Mouse (Mus musculus): Measurements from ENCODE around the gene Begain.

The Begain gene

DNA sequence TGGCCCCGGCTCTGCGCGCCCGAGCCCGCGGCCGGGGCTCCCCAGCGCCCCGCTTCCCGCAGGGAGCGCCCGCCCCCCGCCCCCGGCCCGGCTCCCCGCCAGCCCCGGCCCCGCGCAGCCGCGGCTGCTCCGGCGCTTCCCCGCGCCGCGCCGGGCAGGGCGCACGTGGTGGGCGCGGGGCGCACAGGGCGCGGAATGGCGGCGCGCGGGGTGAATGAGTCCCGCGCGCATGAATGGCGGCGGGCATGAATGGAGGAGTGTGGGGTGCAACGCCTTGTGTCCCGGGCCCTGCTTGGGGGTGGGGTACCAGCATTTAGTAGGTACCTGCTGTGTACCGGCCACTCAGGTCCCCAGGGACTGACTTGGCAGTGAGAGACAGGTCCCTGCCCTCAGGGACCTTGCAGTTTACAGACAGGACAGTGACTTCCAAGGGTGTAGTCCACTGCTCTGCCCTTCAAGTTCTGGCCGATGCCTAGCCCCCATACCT, at the start of gene Begain:
Gene Begain, minus strand, starts transcription at position 51 of the 487 bp plus-strand sequence.
- DNase-seq (ENCODE audit: low spot score), result no peak

GRCm38 (mm10) chr12:109115707-109116106, 47.7 kb upstream of the Begain start:
- no peak for DNase-seq (ENCODE audit: low spot score)

DNA sequence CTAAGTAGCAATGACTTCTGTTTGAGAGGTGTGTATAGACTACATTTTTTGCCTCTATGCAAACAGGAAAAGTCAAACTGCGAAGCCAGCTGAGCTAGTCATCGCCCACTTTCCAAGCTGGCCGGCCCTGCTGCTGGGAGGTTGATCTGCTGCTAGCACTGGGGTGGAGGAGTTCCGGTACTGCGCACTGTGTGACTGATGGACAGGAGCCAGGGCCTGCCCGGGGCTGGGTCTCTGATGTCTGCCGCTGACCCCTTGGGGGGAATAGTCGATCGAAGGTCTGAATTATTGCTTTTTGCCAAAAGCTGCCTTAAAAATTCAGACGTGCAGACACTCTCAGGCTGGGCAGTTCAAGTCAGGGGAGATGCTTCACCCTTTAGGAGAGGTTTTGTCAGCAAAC, 47.1 kb upstream of the Begain start:
- no peak for DNase-seq (ENCODE audit: low spot score)

DNA sequence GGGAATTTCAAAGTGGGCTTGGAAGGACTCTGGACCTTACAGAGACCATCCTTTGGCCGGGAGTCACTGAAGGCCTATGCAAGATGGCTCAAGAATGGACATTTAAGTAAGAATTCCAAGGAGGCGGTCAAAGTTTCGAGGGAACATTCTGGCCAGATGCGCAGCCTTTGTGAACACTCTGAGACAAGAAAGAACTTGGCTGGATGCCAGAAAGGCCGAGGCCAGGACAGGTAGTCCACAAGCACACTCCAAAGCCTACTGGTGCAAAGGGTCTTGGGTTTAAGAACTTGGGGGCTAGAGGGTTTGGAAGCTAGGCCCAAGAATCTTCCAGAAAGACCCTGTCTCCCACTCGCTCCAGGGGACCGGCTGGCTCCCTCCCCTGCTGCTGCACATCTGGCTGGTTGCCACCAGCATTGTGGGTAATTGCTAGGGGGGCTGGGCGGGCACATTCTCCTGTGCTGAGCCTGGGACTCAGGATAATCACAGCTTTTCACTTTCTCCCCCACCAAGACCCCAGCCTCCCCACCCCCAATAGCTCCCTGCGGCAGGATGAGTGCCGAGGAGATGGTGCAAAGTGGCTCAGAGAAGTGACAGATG, 45.1 kb upstream of the Begain start:
- DNase-seq (ENCODE audit: low spot score), result no peak

DNA sequence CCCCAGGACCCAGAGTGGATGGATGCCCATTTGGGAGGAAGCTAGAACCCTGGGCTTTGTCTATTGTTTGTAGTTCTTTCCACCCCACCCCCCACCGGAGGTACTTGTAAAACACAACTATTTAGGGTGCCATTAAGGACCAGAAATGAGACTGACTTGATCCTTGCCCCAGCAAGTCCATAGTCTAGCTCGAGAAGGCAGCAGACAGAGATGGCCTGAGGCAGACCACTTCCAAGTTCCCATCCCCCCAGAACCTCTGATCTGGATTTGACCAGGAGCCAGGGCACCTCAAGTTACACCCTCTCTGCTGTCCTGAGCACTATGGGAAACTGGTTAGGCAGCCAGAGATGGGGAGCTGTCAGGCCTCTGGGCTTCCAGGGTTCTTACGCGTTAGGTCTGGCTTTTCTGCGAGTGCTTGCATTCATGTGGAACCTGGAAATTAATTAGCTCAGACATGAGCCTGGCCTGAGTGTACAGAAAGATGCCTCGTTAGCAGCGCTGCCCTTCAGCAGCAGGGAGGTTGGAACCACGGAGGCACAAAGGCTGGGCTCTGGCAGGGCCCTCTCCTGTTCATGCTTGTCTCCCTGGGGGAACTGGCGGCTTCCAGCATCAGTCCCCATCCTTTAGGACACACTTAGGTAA, 44.5 kb upstream of the Begain start:
- no peak for DNase-seq (ENCODE audit: low spot score)

DNA sequence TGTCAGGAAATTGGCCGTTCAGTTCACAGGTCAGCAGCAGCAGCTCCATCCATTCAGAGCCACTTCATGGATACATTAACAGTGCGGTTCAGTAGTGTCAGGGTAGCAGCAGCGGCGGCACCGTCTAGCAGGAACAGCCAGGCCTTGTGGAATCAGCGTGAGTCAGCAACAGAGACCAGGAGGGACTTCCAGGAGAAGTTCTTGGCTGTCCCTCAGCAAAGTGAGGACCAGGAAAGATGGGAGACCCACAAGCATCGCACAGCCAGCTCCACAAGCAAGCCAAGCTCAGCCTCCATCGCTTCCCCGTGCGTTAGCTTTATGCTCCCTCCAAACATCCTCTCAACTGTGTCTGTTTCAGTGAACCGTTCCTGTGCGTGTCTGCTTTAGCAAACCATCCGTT, 40.9 kb upstream of the Begain start:
- DNase-seq (ENCODE audit: low spot score), result no peak

- no peak for DNase-seq (ENCODE audit: low spot score)
Observed at GRCm38 (mm10) chr12:109100381-109100780, 32.4 kb upstream of the Begain start.

DNA sequence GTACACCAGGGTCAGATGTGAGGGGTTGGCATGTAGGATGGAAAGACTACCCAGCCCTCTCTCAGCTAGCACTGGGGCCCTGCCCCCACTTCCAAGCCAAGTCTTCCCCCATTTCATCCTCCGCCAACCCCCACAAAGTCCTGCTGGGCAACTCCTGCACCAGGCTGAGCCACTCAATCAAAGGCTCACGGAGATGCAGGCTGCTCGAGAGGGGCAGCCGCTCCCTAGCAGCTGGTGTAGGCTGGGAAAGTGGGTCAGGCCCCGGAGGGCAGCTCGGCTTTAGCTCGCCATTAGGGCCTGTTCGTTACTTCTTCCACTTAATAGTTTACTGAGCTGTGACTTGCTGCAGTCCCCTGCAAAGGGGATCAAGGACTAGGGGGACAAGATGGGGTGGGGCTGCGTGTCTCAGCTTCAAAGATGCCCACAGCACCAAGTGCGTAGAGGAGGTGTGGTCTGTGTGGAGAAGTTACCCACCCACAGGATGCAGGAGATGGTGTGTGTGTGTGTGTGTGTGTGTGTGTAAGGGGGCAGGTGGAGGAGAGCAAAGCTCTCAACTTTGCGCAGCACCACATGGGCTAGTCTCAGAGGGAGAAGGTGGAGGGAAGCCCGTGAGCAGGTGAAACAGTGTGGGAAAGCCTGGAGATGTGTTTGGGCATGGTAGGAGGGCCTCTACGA, 22.6 kb upstream of the Begain start:
- DNase-seq (ENCODE audit: low spot score), result no peak

DNA sequence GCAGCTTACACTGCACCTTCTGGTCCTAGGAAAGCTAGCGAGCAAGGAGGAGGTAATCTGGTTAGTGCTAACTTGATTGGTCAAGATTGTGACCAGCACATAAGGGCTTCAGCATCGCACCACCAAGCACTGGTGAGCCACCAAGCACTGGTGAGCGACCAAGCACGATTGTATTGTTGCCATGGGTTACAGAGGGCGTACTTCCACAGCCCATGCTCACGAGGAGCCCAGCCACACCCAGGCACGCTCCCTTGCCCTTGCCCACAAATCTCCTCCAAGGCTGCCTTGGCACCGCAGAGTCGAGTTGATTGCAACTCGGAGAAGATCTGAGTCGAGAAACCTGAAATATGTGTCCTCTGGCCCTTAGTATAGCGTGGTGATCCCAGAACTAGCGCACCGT, 22.0 kb upstream of the Begain start:
- DNase-seq (ENCODE audit: low spot score), result no peak

GRCm38 (mm10) chr12:109086111-109086510, 18.1 kb upstream of the Begain start:
- DNase-seq (ENCODE audit: low spot score), result no peak

GRCm38 (mm10) chr12:109085674-109086073, 17.7 kb upstream of the Begain start:
- DNase-seq (ENCODE audit: low spot score), result no peak

DNA sequence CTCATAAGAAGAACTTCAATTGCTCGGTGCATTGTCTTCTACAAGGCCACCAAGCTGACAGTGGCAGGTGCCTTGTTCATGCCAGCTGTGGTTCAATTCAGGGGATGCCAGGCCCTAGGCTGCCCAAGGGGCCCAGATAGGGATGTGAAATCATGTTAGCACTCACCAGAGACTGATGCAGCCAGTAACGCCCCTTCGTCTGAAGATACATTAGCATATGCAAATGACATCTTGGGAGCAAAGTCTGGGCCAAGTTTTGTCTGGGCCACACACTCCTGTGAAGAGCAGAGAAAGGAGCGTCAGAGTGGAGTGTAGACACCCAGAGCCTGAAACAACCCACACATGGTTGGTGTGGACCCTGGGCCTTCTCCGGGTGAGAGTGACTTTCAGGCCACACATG, 17.0 kb upstream of the Begain start:
- no peak for DNase-seq (ENCODE audit: low spot score)

DNA sequence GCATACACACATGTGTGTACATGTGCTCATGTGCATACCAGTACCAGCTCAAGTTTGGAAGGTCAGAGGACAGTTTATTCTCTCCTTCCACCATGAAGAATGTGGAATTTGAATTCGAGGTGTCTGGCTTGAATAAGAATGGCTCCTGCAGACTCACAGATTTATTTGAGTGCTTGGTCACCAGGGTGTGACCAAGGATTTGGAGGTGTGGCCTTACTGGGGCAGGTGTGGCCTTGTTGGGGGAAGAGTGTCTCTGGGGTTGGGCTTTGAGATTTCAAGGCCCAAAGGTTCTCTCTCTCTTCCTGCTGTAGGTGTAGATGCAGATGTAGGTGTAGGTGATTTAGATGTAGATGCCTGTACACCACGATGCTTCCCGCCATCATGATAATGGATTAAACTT, 15.5 kb upstream of the Begain start:
- no peak for DNase-seq (ENCODE audit: low spot score)

DNA sequence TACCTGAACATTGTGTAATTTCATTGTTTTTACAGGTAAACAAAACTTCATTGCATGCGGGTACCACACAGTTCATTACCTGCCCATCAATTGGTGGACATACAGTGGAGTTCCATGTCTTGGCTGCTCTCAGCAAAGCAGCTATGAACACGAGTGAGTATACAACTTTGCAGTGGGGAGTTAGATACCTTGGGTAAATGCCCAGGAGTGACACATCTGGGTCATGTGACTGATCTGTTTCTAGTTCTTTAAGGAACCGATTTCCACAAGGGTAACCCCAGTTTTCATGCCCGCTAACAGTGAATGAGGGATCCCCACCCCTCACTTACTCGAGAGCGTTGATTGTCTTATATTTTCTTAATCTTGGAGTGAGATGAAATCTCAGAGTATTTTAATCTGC, 9.0 kb upstream of the Begain start:
- no peak for DNase-seq (ENCODE audit: low spot score)

DNA sequence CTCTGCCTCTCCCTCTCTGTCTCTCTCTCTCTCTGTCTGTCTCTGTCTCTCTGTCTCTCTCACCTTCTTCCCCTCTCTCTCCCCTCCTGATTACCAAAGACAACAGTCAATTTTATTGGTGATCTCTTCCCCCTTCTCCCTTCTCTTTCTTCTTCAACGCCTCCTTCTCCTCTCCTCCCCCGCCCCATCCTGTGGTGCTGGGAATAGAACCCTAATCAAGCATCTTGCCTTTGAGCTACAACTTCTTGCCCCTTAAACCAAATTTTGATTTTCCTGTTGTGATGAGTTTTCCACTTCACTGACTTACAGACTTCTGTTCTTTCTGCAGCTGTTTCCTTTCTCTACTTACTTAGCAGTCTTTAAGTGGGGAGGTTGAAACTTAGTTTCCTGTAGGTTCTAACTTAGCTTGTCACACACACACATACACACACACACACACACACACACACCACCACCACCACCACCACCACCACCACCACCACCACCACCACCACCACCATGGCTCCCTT, 6.8 kb upstream of the Begain start:
- DNase-seq (ENCODE audit: low spot score), result no peak

DNA sequence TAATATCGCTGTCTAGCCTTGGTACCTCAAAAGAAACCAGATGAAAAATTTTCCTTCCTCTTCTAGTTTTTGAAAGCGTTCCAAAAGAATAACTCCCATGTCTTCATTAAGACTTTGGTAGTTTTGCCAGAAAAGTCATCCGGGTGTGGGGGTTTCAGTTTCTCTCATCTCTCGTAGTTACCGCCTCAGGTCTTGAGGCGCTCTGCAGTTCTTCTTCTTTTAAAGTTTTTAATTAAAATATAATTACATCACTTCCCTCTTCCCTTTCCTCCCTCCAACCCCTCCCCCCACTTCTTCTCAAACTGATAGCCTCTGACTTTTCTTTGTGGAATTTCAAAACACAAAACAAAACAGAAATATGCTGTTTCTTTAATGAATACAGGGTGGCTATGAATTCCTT, 6.1 kb upstream of the Begain start:
- no peak for DNase-seq (ENCODE audit: low spot score)

- DNase-seq (ENCODE audit: low spot score), result no peak
Observed at GRCm38 (mm10) chr12:109071248-109071647, 3.2 kb upstream of the Begain start.

DNA sequence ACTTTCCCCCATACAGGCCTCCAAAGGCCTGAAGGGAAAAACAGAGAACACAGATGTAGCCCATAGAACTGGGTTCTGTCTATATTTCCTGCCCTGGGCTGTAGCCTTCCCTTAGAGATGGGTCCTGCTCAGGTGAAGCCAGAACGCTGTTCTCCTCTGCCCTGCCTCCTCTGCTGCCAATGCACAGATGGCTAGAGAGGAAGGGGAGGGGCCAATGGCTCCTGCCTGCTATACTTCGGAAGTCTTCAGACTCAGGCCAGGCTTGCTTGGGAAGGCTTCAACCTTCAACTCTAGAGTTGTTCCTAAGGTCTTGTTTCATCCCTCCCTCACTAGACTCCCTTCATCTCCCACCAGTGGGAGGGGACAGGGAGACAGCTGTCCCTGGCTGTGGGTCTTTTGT, 1.7 kb upstream of the Begain start:
- no peak for DNase-seq (ENCODE audit: low spot score)

DNA sequence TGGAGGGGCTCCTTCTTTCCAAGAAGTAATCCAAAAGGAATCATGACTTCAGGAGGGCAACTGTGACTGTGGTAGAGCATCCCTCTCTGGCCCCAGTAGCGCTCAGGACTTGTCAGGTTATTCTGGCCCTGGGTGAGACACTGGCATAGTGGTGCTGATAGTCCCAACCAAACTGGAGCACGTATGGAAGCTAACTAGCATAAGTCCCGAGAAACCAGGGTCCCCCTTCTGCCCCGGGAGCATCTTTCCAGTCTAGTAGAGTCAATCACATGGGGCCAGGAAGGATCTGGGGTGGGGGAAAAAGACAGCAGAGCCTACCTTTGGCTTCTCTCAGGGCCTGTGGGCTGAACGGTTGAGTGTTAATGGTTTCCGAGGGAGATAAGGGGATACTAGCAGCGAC, 721 bp upstream of the Begain start:
- DNase-seq (ENCODE audit: low spot score), result no peak

GRCm38 (mm10) chr12:109067561-109068135, 369 bp downstream of the Begain start:
- DNase-seq (ENCODE audit: low spot score), result no peak

DNA sequence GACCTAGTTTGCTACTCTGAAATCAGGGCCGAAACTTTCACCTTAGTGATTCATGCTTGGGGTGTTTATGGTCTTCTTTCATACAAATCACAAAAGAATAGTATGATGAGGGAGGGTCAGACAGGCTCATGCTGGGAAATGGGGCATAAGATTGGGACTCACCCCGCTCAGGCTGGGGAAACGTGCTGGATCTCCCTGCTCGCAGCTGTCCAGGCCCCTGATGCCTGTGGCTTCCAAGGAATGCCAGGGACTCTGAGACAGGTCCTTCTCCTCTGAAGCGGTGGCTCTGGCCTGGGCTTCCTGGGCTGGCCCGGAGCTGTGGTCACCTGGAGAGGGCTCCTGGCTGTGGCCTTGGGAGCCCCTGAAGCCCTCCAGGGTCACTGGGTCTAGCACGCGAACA, 9.4 kb downstream of the Begain start:
- DNase-seq (ENCODE audit: low spot score), result no peak

DNA sequence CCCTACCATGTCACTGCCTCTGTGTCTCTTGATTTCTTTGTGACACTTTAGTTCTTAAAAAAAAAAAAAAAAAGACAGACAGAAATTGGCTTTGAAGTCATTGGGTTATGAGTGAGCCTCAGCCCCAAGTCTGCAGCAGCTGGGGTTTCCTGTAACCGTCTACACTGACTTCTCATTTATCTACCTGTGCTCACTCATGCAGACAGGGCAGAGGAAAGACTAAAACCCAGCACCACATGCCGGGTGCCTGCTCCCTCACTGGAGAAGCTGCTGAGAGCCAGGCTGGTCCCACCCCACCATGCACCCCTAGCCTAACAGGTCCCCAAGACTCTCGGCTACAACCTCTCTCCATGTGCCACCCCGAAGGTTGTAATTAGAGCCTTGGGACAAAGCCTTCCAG, 10.3 kb downstream of the Begain start:
- no peak for DNase-seq (ENCODE audit: low spot score)

Data from c-Kit-positive CD71-positive TER-119-positive erythroid progenitor cells, embryonic 14.5 days (primary cell).